Mouse (Mus musculus) small intestine, adult 2 months (tissue): ENCODE data around the gene Lrrc27. TPM values are rescaled to one million over a fixed set of nuclear protein-coding genes. Genes with fewer than 3 reads are reported as not detected.
A peak's percentile ranks its signal among the peaks of the same experiment; 100 is the strongest.

ENCODE experiments used
- H3K27ac ChIP-seq: fragments of 200-500 bp; 2 replicates; pipeline ENCODE4 v1.5.1; 2012; ENCODE audit warnings: low read depth, low read length, control low read depth, inconsistent platforms; ENCODE audit not compliant: insufficient read depth
- H3K27me3 ChIP-seq: fragments of 200-500 bp; 2 replicates; pipeline ENCODE4 v1.6.1; 2012; ENCODE audit warnings: mild to moderate bottlenecking, moderate library complexity, low read length, inconsistent platforms; ENCODE audit not compliant: control insufficient read depth, insufficient read depth
- H3K36me3 ChIP-seq: fragments of 200-500 bp; 2 replicates; pipeline ENCODE4 v1.6.1; 2012; ENCODE audit warnings: mild to moderate bottlenecking, low read length, control low read depth, inconsistent platforms; ENCODE audit not compliant: control insufficient read depth, insufficient read depth
- H3K4me1 ChIP-seq: fragments of 200-500 bp; 2 replicates; pipeline ENCODE4 v1.6.1; 2012; ENCODE audit warnings: low read length, inconsistent platforms, mixed read lengths; ENCODE audit not compliant: control insufficient read depth, insufficient read depth, insufficient read length
- H3K4me3 ChIP-seq: fragments of 200-500 bp; 2 replicates; pipeline ENCODE4 v1.5.1; 2012; ENCODE audit warnings: low read depth, mild to moderate bottlenecking, control low read depth, inconsistent platforms, low read length, moderate library complexity
- CTCF ChIP-seq: fragments of 200-500 bp; IDR thresholded peaks from 2 replicates; pipeline ENCODE4 v1.5.1; 2012; ENCODE audit warnings: low read depth, mild to moderate bottlenecking, control low read depth, inconsistent platforms, low read length, moderate library complexity, mixed read lengths; ENCODE audit not compliant: insufficient replicate concordance, insufficient read length; ENCODE audit errors: extremely low read depth
- POLR2A ChIP-seq: fragments of 200-500 bp; IDR thresholded peaks from 2 replicates; pipeline ENCODE4 v1.6.1; 2012; ENCODE audit warnings: low read depth, mild to moderate bottlenecking, control low read depth, inconsistent platforms, low read length, moderate library complexity
- WGBS: fragments of 180-500 bp; shearing (Covaris S2); methylation state at CpG from one replicate; pipeline ENCODE4 v1.1.7; 2018; 5-methylcytosine and 5-hydroxymethylcytosine counted together
- polyA plus RNA-seq: library from polyadenylated mRNA; depleted of rRNA; stranded (reverse); fragments of >200 nt; gene quantifications from 2 replicates; pipeline ENCODE4 v1.2.3, GENCODE M21; 2012; rRNA removed

Gene Lrrc27
- 0.15 and 1.3 TPM in 2 replicates for polyA plus RNA-seq

DNA sequence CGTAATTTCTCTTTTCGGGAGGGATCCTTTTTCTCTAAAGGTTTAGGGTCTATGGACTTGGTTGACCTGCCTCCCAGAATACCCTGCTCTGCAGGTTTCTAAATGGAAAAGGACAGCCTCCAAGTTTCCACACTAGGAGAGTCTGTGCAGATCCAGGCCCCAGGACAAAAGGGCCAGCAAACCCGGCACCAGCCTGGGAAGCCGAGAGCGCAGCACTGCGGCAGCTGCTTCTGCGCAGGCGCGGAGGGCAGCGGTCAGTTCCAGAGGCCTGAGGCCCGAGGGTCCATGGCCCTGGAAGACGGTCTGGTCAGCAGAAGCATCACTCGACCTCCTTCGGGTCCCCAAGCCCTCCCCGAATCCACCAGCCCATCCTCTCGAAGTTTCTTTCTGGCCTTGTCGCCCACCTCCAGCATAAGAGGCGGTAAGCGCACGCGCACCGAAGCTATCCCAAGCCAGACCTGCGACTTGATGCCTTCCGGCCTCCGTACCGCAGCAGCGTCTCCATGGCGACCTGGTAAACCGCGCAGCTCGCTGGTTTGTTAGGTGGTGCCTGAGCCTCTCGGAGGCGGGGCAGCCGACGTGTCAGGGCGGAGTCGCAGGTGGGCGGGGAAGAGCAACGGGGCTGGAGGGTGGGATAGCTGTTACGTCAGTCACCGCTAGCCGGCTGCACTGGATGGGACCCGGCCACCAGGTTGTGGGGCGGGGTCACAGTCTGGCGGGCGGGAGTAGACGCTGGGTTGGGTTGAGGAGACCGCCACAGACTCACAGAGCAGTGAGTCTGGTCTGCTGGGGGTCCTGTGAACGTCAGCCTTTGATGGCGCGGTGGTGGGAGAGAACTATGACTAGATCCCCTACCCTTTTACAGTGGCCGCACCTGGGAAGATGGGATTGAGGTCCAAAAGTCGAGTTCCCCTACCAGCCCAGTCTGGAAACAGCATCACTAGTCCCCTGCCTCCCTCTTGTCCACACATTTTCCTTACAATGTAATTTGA, at the start of gene Lrrc27, which contains the start of gene Stk32c:
Gene Lrrc27, plus strand, starts transcription at position 235 of the 992 bp plus-strand sequence.
Gene Stk32c, minus strand, starts transcription at position 554 of the 992 bp plus-strand sequence.
- 1% methylated on average over 53 of the region's 53 CpGs for WGBS
- Histone ChIP-seq H3K27me3 (no peaks in the 10 kb centered on the region), H3K4me1 (peaks cover 6% of the 10 kb centered on the region; the same call in 1 of the 2 replicates), H3K36me3 (no peaks in the 10 kb centered on the region), H3K4me3 (peak within 1 kb of the TSS; percentile 85), H3K27ac (peak within 1 kb of the TSS; percentile 64)
- TF ChIP-seq CTCF (no peak), POLR2A (peak; percentile 9; the same call in 1 of the 2 replicates)

GRCm38 (mm10) chr7:139164410-139164809, 48.4 kb upstream of the Lrrc27 start:
- 60% methylated on average over 5 of the region's 5 CpGs for WGBS
- H3K4me1 ChIP-seq: peaks cover 5% of the 10 kb centered on the region
- no peaks in the 10 kb centered on the region for H3K27me3 ChIP-seq
- H3K27ac ChIP-seq: no peak overlapping the region
- no peaks in the 10 kb centered on the region for H3K36me3 ChIP-seq
- H3K4me3 ChIP-seq: no peak overlapping the region
- TF ChIP-seq CTCF (no peak), POLR2A (no peak)

DNA sequence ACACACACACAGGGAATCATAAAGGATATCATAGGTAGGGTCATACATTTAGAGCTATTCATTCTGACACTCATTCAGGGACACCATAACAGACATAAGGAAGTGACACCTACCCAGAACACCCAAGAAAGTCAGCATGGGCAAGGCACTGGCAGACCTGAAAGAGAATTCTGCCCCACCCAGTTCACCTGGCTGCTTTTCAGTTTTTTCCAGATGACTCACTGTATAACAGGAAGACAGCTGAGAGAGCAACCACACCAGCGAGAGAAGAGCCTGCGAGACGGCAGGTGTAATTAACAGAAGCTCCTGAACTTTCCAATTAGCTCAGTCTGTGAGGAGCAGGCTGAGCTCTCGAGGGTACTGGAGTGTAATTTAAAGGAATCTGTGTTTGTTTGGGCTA, 43.6 kb upstream of the Lrrc27 start:
- H3K27me3 ChIP-seq: no peaks in the 10 kb centered on the region
- TF ChIP-seq POLR2A (no peak), CTCF (no peak)
- no peak overlapping the region for H3K27ac ChIP-seq
- H3K36me3 ChIP-seq: no peaks in the 10 kb centered on the region
- H3K4me1 ChIP-seq: peaks cover 10% of the 10 kb centered on the region
- no peak overlapping the region for H3K4me3 ChIP-seq
- 15% methylated on average over 4 of the region's 4 CpGs for WGBS

DNA sequence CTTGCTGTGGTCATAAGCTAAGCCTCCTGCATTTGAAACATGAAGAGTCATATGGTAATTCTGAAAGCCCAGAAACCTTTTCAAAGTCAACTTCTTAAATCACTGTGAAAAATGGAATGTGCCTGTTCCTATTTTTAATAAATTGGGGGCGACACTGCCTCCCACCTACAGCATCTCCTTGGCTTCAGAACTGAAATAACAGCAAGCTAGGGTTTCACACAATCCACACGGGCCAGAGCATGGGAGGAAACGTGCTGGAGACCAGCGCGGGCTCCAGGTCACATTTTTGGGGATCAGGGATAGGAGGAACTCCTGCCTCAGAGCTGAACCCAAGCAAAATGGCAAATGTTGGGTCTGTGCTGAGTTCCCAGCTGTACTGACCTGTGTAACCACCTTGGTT, 33.5 kb upstream of the Lrrc27 start:
- 77% methylated on average over 5 of the region's 5 CpGs for WGBS
- TF ChIP-seq POLR2A (no peak), CTCF (no peak)
- no peaks in the 10 kb centered on the region for H3K4me1 ChIP-seq
- no peaks in the 10 kb centered on the region for H3K27me3 ChIP-seq
- no peaks in the 10 kb centered on the region for H3K36me3 ChIP-seq
- no peak overlapping the region for H3K27ac ChIP-seq
- no peak overlapping the region for H3K4me3 ChIP-seq

DNA sequence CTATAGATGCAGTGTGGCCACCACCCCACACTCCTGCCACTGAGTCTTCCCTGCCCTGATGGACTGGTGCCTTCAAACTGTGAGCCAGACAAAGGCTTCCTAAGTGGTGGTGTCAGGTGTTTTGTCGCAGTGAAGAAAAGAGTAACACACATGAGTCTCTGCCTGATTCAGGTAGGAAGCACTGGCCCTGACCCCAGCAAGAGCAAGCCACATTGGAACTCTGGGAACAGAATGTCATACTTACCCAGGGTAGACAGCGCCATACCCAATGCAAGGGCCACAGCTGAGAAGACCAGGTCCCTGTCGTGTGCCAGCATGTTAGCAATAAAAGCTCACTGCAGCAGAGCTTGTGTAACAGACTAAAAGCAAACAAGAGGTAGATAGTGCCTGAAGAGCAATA, 32.7 kb upstream of the Lrrc27 start:
- H3K36me3 ChIP-seq: no peaks in the 10 kb centered on the region
- H3K27me3 ChIP-seq: no peaks in the 10 kb centered on the region
- H3K4me3 ChIP-seq: no peak overlapping the region
- no peak overlapping the region for H3K27ac ChIP-seq
- H3K4me1 ChIP-seq: no peaks in the 10 kb centered on the region
- 85% methylated on average over 3 of the region's 3 CpGs for WGBS
- no peak for TF ChIP-seq POLR2A
- no peak for TF ChIP-seq CTCF

GRCm38 (mm10) chr7:139184396-139184795, 28.4 kb upstream of the Lrrc27 start:
- TF ChIP-seq CTCF: no peak
- TF ChIP-seq POLR2A: no peak
- Histone ChIP-seq H3K4me1 (peaks cover 6% of the 10 kb centered on the region; the same call in 1 of the 2 replicates), H3K36me3 (no peaks in the 10 kb centered on the region), H3K27ac (no peak overlapping the region), H3K27me3 (peaks cover 32% of the 10 kb centered on the region), H3K4me3 (no peak overlapping the region)
- 69% methylated on average over 4 of the region's 4 CpGs for WGBS

GRCm38 (mm10) chr7:139184846-139185245, 27.9 kb upstream of the Lrrc27 start:
- no peak for TF ChIP-seq CTCF
- 78% methylated on average over 7 of the region's 7 CpGs for WGBS
- H3K36me3 ChIP-seq: no peaks in the 10 kb centered on the region
- no peak overlapping the region for H3K27ac ChIP-seq
- H3K4me3 ChIP-seq: no peak overlapping the region
- H3K27me3 ChIP-seq: peaks cover 32% of the 10 kb centered on the region
- peaks cover 6% of the 10 kb centered on the region; the same call in 1 of the 2 replicates for H3K4me1 ChIP-seq
